Mouse (Mus musculus): ENCODE results near the gene Mafg.
A peak's percentile ranks its signal among the peaks of the same experiment; 100 is the strongest.
"Not testable (repeated sequence)": the region's sequence is repeated elsewhere in the genome, so short reads cannot be mapped to it uniquely, and the experiment has no call there.

Mafg gene

DNA sequence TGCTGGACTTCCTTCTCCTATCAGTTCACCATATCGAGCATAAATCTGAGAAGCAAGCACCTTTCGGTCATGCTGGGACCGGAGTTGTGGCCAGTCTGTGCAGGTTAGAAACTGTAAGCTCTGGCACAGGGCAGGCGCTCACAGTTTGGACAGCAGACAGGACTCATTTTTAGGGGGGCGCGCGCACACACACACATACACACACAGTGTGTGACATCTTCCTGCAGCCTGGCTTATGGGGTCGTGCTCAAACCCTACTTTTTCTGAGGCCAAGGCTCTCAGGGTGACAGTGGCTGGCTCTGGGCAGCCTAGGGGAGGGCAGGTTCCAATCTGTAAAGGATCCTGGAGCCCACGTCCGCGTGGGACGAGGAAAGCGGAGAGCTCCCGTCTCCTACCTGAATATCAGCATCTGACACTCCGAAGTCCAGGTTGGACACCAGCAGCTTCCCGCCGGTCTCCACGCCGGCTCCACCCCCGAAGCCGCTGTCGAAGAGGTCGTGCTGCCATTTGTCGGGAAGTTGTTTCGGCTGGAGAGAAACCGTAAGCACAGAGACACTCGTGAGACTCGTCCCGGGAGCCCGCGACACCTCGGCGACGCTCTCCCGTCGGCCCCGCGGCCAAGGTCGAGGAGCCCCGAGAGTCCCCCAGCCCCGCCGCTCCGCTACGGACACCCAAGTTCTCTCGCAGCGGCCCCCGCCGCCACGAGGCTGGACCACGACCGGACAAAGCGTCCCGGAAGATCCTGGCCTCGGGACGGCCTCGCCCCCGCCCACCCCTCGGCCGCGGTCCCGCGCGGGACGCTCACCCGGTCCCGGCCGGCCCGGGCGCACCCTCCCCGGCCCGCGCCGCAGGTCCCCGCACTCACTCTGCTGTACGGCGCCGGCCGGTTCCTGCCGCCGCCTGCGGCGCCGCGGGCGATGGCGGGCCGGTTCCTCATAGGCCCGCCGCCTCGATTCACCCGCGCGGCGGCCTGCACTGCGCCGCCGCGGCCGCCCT is 35.9 kb downstream of the Mafg start:
- DNase-seq (ENCODE audit: low spot score) = no peak

DNA sequence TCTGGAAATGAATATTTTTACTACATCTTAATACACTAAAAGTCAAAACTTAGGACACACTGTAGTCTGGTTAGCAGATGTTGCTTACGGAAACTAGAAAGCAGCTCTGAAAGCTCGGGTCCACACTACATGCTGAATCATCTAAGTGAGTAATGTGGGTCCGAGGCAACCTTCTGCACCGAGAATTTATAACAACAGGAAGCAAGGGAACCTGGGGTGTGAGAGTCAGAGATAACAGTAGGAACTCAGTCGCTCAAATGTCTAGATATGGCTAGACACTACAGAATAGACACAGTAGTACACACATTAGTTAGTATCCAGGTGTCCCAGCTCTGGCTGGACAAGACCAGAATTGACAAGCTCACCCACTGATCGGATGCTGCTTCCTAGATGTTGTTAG is 44.9 kb downstream of the Mafg start:
- DNase-seq (ENCODE audit: low spot score) = no peak

DNA sequence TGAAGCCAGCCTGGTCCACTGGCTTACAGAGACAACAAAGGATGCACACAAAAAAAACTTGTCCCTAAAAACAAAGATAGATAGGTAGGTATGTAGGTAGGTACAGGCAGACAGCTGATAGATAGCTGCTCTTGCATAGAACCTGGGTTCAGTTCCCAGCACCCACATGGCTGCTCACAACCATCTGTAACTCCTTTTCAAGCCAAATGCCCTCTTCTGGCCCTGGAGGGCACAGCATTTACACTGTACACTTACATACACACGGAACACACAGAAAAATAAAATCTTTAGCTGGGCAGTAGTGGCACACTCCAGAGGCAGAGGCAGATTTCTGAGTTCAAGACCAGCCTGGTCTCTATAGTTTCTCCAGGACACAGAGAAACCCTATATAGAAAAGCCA is 49.5 kb downstream of the Mafg start:
- no peak for DNase-seq (ENCODE audit: low spot score)

DNA sequence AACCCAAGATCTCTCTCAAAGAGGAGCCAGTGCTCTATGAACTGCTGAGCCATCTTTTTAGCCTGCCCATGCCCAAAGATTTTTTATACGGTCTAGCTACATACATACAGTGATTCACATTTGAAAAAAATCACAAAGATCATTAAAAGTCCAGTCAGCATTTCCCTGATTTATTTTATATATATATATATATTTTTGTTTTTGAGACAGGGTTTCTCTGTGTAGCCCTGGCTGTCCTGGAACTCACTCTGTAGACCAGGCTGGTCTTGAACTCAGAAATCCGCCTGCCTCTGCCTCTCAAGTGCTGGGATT is 50.5 kb downstream of the Mafg start:
- not testable (repeated sequence) for DNase-seq (ENCODE audit: low spot score)

DNA sequence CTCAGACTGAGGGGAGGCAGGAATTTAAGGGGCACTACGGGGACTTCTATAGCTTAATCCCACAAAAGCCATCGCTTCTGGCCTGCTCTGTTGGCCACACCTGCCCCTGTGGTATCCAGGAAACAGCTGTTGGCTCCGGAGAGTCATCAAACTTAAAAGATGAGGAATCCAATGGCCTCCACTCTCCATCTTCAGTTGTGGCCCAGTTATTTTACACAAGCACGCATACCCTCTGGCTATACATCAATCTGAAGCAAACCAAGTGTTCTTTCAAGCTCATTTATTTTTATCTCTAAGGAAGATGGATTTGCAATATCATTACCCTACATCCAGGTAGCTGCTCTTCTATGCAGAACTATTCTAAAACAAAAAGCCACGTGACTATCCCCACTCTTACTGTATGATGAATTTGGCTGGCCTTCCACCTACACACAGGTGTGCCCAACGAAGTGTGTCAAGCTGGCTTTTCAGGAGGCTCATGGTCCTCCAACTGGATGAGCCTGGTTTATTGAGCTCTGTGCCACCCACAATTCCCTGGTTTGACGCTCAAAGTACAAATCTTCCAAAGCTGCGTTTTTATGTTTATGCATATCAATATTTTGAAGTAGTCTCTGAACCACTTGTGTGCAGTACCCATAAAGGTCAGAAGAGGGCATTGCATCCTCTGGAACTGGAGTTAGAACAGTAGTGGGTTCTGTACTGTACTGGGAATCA is 51.0 kb downstream of the Mafg start:
- DNase-seq (ENCODE audit: low spot score) = peak; percentile 43

DNA sequence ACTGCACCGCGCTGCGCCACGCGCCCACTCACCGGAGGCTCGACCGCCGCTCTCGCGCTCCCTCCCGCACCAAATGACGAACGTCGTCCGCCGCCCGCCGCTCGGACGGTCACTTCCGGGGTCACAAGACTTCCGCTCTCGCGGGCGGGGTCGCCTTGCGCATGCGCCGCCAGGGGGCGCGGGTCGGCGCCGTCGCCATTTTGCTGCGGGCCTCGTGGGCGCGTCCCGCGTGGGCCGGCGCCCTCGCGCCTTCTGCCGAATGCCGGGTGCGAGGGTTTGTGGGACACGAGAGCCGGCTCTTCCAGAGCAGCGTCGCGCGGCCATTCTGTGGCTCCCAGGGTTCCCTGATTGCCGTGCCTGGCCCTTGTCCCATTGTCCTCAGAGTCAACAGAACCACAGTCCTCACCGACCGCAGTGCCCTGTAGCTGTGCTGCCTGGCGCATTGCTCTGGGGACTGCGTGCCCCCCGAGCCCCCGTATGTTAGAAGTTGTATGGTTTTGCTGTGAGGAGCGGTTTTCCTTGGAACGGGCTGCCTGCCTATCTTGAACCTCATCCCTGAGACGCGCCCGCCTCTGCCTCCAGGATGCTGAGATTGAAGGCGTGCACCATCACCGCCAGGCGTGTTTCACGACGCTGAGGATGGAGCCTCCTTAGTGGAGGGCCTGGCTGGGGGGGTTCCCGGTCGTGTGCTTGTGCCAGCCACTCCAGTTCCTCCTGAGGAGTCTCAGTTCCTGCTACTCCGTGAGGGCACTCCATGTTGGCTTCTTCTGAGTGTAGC is 51.7 kb downstream of the Mafg start, which contains the start of gene Arhgdia:
Gene Arhgdia, minus strand, starts transcription at position 135 of the 778 bp plus-strand sequence.
- peak; percentile 83 for DNase-seq (ENCODE audit: low spot score)

DNA sequence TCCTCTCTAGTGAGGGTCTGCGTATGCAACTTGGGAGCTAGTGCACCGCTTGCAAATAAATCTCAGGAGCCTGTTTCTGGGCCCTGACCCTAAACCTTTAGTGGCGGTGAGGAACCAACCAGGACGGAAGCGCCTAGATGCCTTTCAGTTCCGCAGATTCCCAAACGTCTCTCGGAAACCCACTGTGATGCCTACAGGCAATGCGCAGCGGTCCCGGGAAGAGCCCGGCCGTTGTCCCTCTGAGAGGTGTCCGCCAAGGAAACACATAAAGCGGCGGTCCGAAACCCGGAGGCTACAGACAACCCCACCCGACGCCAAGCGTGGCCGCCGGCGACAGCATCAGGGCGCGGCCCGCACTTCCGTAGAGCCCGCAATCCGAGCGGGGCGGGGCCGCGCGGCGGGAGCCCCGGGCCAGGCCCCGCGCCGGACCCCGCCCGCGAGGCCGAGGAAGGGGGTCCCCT is 52.5 kb downstream of the Mafg start:
- peak; percentile 51 for DNase-seq (ENCODE audit: low spot score)

DNA sequence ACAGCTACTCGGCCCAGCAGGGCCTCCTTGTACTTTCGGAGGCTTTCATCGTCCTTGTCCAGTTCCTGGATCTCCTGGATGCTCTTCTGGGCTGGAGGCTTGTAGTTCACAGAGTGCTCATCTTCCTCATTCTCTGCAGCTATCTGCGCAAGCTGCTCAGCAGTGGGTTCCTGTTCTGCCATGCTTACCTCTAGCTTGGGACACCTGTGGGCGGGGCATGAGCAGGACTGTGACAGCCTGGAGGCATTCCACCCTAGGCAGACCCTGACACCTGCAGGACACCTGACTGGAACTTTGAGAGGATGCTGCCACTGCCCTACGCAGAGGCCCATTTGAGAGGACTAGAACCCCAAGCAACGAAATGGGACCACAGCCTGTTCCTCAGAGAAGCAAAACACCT is 53.2 kb downstream of the Mafg start:
- no peak for DNase-seq (ENCODE audit: low spot score)

DNA sequence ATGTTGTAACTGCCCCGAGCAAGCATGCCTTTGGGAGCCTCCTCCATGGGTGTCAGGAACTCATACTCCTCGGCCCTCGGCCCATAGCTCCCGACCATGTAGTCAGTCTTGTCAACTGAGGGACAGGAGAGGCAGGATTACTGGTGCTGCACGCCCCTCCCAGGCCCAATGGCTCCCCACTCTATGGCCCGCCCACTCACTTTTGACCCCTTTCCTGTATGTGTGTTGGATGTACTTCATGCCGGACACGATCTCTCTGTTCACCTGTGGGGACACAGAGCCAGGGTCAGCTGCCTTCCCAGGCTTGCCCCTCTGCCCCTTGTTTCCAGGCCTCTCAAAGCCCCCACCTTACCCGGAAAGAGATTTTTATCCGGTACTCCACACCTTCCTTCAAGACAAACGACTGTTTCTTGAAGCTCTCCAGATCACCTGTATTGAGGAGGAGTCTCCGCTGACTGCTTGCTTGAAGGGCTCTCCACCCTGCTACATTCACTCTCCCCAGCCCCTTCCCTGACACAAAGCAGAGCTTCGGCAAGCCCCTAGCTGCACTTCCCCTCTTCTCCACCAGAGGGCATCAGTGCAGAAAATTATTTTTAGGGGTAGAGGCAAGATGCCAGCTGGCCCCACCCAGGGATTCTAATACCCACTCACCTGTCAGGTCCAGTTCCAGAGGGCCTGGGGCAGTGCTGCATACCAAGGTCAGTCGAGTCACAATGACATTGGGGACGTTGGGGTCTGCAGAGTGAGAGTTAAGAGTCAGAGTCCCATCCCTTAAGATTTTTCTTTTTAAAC is 53.9 kb downstream of the Mafg start:
- peak; percentile 73 for DNase-seq (ENCODE audit: low spot score)

DNA sequence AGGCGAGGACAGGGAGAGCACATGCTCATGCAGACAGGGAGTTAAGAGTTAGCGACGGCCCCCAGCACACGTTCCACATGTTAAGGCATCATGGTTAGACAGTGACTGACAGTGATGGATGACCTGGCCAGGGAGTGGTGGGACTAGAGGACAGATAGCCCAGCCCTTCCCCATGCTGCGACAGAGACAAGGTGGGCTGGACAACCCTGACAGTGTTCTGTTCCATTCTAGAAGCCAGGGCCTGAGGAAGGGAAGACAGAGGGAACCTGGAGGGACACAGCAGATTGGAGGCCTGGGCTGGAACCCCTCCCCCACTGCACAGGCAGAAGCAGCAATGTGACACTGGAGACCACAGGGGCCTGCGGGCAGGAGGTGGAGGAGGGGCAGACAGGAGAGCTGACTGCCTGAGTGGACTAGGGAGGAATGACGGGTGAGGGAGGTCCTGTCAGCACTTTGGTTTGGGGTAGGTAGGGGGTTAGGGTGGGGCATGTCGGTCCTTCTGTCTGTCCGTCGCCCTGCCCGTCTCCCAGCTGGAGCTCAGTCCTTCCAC is 54.6 kb downstream of the Mafg start:
- DNase-seq (ENCODE audit: low spot score) = no peak

DNA sequence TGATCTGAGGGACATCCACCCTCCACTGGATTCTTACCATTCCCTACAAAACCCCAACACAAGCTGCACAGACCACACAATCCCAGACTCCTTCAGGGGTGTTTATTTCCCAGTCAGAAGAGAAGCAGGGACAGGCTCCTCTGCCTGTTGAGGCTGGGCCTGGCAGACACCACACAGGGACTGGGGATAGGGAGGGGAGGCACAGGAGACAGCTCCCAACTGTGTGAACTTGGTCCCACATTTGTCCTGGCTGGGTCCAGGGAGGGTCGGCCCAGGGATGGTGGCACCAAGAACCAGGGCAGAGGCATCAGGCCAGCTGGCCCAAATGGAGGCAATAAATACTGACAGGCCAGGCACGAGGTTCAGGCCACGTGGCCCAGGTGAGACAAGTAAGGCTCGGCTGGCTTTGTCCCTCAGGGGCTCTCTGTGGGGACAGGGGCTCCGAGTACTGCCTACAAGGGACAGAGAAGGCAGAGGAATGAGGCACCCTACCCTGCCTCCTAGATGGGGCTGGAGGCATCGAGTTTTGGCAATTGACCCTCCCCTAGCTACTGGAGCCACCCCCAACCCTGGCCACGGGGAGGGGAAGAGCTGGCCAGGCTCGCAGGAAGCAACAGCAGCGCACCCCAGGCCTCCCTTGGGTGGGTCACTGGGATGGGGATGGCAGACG is 55.2 kb downstream of the Mafg start:
- DNase-seq (ENCODE audit: low spot score) = no peak

DNA sequence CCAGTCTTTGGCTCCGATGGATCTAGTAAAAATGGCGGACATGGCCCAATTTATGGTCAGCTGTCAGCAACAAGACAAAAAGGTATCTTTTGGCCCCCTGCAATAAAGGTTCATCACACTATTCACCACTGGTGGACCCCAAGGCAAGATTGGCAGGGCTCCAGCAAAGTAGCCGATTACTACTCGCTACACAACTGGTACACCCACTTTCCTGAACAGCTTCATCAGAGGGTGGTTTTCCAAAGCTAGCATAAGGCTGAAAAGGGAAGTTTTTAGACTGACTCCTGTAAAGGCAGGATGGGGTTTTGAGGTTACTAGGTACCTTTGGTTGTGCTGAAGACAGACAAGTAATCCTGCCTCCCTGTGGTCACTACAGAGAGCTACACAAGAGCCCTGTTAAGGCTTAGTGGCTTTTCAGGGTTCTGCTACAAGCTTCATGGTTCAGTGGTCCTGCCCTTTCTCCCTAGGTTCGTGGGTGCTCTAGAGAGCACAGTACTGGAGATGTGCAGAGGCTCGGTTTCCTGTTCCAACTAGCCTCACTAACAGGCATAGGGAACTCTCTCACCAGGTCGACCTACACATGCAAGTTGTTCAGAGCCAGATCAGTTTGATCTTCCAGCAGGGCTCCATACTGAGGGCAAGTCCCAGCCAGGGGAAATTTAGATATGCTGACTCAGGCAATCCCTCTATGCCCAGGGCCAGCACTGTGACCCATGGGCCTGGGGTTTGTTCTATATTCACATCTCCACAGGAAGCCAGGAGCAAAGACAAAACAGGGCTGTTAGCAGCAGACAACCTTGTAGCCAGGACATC is 56.0 kb downstream of the Mafg start:
- DNase-seq (ENCODE audit: low spot score) = no peak

DNA sequence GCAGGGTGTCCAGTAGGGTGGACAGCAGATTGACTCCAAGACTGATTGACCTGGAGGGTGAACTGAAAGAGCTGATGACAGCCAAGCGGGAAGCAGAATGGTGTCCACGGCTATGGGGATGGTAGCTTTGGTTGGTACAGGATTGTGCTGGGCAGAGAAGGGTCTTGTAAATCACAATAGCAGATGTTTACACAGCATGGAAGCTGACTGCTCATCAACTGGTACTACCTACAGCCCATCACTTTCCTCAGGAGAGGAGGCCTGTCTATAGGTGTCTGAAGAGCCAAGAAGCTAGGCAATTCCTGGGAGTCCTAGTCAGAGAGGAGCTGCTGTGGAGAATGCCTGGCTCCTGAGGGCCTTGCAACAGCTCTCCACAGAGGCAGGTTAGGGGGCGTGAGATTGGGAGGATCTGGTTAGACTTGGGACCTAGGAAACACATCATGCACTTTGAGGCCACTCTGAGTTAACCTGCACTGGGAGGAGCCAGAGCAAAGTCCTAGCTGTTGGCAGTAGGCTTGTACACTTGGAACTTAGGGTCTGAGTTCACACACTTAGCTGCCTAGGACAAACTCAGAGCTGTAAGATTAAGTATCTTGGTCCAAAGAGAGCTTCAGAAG is 56.9 kb downstream of the Mafg start:
- DNase-seq (ENCODE audit: low spot score) = no peak

DNA sequence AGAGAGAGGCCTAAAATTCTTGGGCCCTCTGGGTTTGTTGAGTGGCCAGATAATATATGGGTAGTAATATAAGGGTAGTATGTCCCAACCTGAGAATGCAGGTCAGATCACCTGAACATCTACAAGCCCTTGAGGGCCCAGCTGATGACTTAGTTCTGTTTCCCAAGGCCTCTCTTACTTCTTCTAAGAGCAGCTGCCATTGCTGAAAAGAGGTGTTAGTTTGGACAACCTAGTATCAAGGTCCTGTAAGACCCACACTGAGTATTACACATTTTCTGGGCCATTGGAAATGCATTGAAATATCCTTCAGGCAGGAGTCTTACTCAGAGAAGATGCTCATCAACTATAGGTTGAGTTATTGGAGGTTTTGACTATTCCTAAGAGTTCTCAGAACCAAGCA is 57.5 kb downstream of the Mafg start:
- DNase-seq (ENCODE audit: low spot score) = no peak
